Mouse (Mus musculus) layer of hippocampus, postnatal 10 days (tissue): ENCODE measurements around the gene BC048679. TPM values are rescaled to one million over a fixed set of nuclear protein-coding genes. Genes with fewer than 3 reads are reported as not detected.
A peak's percentile ranks its signal among the peaks of the same experiment; 100 is the strongest.
"Not testable (repeated sequence)": the region's sequence is repeated elsewhere in the genome, so short reads cannot be mapped to it uniquely, and the experiment has no call there.

Source experiments
- DNase-seq, 2 experiments: peaks; one replicate each; pipeline ENCODE4 v3.0.0; 2021; ENCODE audit warnings: low spot score in 2 of 2
- total RNA-seq, 2 experiments: library from RNA; stranded (reverse); gene quantifications; 2 replicates each; pipeline ENCODE4 v1.2.3; 2021

Gene BC048679
- total RNA-seq, 2 experiments from 2014 or later: not detected

DNA sequence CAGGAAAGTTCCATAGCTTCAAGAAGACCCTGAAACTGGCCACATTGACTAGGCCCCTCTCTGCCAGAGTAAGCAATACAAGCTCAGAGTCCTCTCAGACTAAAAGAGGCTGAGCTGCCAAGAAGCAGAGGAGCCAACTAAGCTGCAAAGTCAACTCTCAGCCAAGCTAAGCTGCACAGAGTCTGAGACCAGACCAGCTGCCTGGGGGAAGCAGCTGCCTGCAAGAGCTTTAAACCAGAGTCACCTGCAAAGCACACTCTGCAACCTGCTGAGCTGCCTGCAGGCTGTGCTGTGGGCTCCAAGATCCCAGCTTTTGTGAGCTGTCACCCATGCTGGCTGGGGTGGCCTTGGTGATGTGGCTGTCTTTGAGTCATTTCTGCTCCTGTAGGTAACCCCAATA is 19.8 kb downstream of the BC048679 start:
- not testable (repeated sequence) for DNase-seq

DNA sequence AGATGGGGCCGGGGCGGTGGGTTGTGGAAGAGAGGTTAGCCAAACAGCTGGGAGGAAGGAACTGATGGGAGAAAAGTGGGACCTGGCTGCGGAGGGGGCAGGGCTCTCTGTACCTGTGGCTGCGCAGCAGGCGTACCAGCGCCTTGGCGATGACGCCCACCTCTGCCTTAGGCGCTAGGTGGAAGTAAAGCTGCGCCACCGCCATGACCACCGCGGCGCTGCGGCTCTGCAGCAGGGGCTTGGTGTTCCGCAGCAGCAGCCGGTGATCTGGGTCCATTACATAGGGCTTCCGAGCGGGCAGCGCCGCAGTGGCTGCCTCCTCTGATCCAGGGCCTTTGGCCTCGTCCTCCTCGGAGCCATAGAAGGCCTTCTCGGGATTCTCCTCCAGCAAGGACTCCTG is 21.2 kb downstream of the BC048679 start:
- no peak for DNase-seq

DNA sequence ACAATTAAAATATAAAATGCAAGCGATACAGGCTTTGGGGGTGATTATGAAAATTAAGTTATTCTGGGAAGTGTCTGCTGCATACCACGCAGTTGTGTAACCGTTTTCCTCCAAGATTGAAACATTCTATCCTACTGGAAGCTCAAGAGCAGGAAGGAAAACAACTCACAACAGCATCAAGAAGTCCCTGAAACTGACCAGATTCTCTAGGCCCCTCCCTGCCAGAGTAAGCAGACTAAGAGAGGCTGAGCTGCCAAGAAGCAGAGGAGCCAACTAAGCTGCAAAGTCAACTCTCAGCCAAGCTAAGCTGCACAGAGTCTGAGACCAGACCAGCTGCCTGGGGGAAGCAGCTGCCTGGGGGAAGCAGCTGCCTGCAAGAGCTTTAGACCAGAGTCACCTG is 22.9 kb downstream of the BC048679 start:
- DNase-seq: peak in 1 of 2 experiments; percentile 19

DNA sequence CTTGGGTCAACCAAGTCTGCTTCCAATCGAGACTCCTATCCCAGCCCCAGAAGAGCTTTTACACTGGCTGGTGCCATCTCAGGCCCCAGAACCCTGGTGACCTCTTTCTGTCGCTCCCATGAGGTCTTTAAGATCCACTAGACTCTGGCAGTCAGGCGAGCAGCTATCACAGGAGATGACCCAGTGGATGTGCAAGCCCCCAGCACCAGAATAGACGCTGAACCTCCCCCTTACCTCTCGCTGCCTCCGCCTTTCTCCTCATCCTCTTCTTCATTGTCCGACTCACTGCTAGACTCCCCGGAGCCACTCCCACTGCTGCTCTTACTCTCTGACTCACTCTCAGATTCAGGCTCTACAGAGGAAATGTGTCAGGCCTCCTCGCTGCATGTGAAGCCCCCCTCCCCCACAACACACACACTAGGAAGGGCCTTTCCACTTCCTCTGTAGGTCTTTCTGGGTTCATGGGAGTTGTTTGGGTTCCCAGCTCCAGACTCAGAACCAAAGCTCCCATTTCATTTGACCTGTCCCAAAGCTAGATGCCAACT is 33.1 kb downstream of the BC048679 start:
- DNase-seq: no peak

DNA sequence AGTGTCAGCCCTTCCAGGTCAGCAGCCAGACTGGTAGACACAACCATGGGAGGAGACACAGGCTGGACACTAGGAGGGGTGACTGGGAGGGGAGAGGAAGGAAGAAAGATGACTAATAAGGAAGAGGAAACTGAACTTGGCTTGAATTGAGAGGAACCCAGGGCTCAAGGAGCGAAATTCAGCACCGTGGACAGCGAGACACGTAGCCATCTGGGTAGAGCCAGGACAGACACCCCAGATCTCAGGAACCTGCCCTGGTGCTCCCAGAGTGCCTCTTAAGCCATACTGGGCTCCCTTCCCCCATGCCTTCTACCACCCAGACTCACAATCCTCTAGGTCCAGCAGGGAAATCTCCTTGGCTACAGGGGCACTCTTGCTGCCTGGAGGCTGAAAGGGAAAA is 34.0 kb downstream of the BC048679 start:
- DNase-seq: no peak

DNA sequence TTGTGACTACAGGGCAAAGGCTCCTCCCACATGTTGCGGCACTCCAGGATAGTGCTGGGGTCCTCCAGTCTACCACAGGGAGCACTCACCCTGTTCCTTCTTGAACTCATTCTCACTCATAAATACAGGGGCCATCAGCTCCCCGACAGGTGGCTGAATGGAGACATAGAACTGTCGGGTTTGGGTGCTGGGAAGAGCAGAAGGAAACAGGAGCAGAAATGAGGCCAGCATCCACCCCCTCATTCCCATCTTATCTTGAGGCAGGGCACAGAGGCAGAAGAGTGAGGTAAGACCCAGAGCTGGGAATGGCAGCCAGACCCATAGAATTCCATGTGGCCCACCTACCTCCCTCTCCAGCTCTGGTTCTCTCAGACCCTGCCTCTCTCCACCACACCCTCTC is 35.3 kb downstream of the BC048679 start:
- DNase-seq: no peak

DNA sequence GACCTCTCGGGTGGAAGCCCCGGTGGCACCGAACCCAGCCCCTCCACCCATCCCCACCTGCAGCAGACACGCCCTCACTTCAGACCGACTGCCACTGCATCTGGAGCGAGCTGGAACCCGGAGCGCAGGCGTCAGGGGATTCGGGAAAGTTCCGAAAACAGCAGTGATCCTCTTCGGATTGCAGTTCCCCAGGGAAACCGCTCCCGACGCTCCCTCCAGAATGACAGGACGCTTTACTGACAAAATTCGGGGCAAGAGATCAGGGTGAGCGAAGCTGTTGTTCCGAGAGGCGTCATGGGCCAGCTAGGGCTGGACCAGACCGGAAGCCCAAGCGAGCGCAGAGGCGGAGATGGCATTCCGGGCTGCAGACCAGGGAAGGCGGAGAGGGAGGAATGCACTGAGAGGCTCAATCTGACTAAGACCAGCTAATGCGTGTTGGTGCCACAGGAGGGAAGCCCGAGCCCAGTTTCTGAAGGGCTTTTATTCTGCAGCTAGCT is 42.9 kb downstream of the BC048679 start, which contains the start of gene Cpeb1:
Gene Cpeb1, minus strand, starts transcription at position 311 of the 497 bp plus-strand sequence.
- peak; percentile 67 to 72 for DNase-seq

DNA sequence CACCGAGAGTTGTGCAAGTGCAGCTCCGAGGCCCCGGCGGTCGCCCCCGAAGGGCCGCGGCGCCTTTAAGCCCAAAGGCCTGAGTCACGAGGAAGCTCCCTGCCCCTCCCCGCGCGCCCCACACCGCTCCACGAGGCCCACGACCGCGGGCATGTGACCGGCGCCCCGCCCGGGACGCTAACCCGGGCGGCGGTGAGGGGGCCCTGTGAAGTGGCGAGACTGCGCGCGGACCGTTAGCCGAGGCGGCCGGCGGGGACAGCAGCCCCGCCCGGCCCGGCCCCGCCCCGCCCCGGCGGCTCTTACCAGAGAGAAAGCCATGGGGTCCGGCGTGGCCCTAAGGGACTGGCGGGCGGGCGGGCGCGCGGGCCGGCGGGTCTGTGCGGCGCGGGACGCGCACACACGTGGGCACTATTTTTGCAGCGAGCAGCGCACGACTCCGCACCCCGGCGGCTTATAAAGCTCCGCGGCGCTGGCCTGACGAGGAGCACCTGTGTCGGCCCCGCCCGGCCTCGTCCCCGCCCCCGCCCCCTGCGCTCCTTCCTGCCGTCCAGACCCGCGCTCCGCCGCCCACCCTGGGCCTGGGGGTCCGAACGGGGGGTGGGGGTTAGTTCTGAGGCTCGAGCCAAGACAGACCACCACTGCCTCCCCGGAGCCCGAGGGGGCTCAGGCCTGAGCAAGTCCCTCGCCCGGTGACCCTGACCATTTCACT is 43.6 kb downstream of the BC048679 start:
- DNase-seq: peak; percentile 49 to 66

DNA sequence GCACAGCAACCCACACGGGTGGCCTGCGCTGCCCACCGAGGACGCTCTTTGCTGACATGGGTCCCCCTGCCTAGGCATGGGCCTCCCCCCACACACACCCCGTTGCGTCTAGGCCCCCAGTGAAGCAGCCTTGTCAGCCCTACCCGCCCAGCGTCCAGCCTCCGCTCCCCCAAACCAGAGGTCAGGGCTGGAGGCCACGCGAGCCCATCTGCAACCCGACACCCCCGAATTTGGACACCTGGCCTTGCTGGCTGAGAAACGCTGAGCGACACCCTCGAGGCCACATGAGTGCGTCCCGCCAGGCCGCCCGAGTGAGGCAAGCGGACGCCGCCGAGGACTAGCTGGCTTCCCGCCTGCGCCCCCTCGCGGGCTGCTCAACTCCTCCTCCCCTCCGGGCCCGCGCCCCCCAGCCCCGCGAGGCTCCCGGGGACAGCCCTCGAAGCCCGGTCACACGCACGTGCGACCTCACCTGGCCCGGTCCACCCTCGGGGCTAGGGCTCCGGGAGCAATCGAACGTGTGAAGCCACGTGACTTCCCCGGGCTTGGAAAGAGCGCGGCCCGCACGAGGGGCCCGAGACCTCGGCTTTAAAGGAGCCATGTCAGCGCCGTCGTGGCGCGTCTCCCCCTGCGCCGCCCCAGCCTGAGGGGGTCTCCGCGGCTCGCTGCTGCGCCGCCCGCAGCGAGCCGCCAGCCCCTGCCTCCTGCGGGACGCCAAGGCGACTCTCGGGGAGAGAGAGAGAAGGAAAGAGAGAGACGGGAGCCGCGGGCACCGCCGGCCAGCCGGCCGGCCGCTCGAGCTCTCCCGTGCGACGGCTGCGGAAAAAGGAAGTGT is 44.4 kb downstream of the BC048679 start:
- DNase-seq: peak; percentile 57 to 67

DNA sequence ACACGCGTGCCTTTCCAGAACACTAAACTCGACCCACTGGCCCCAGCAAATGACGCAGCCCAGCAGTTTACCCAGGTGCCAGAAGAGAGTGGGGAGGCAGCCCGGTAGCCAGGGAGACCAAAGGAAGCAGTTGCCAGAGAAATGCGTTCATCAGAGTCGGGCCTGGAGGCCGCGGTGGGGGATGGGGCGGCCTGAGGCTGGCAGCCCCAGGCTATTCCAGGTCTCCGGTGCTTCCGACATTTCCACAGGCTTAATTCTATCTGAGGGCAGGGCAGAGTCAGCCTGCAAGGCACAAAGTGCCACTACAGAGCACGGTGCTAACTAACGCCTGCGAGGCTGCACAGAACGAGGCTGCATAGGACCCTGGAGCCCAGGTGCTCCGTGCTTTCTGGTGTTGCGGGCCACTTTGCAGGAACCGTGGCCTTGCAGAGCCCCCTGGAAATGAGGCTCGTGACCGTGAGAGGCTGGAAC is 45.1 kb downstream of the BC048679 start:
- peak; percentile 39 to 46 for DNase-seq

Other genes with a start within 250 kb of the BC048679 start
- gene Rps17, start 153.0 kb downstream of the BC048679 start, total RNA-seq: 100 to 1,000 TPM; 682 to 705 TPM
- 10 to 100 TPM; 37.5 to 43.0 TPM for gene Cpeb1, start 42.8 kb downstream of the BC048679 start, total RNA-seq
- 100 to 1,000 TPM; 150 to 154 TPM for gene Ap3b2, start 4.4 kb downstream of the BC048679 start, total RNA-seq
- gene Fsd2, start 68.7 kb upstream of the BC048679 start, total RNA-seq: under 1 TPM; 0.11 to 0.25 TPM
- gene Whamm, start 73.0 kb upstream of the BC048679 start, total RNA-seq: 10 to 100 TPM; 15.3 to 19.9 TPM
- gene Homer2, start 209.2 kb upstream of the BC048679 start, total RNA-seq: 100 to 1,000 TPM in 1 of 2 experiments, 10 to 100 TPM in 1; 96.8 to 103 TPM